Mouse (Mus musculus): Measurements from ENCODE around the gene Lysmd3.
A peak's percentile ranks its signal among the peaks of the same experiment; 100 is the strongest.

The Lysmd3 gene

DNA sequence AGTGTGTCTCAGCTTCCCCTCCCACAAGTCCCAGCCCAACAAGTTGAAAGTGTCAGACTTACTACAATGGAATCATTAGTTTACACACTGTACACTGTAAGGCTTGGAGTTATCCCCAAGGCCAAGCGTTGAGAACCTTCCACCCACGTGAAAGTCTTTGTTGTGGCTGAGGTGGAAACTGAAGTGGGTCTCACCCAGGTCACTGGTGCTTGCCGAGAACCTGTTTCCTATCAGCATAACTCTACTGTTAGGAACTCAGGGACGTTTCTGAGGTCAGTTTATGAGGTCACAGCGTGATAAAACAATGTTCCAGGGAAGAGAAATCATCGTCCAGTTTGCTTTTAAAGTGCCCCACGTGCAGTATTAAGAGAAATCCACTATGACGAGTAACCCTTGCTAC is 17.9 kb downstream of the Lysmd3 start:
- DNase-seq (ENCODE audit: low read depth, low spot score) = no peak

DNA sequence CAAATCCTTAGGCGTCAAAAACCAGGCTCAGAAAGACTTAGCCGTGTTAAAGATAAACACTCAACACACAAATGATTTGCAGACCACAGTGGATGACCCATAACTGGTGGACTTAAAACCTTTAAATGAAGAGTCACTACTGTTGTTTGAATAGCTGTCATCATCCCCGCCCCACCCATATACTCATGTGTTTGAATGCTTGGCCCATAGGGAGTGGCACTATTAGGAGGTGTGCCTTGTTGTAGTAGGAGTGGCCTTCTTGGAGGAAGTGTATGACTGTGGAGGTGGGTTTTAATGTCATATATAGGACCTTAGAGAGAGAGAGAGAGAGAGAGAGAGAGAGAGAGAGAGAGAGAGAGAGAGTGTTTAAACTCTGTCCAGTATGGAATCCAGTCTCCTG is 25.6 kb downstream of the Lysmd3 start:
- DNase-seq (ENCODE audit: low read depth, low spot score) = no peak

DNA sequence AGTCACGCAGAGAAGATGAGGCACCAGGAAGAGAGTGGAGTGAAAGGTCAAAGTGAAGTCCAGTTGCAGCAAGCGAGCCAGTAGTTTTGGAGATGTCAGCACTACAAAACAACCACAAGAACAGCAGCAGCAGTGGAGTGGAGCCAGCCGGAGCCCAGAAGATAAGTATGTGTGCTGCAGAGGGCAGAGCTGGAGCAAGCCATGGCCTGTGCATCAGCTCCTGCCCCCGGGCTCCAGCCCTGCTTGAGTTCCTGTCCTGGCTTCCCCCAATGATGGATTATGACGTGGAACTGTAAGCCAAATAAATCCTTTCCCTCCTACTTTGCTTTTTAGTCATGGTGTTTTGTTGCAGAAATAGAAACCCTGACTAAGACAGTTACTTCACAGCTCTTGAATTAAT is 26.8 kb downstream of the Lysmd3 start:
- no peak for DNase-seq (ENCODE audit: low read depth, low spot score)

DNA sequence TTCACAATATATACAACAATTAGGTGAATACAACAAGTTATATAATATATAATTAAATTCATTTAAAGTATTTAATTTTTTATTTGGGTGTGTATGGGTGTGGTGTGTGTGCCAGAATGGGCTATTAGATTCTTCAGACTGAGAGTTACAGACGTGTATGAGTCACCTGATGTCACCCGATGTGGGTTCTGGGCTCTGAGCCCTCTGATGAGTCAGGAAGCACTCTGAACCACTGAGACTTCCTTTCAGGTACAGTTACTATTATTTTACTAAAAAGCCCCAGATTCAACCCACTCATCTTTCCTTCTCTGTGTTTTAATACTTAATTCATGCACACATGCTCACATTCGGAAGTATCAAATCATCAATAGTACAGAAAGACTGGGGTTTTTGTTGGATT is 27.4 kb downstream of the Lysmd3 start:
- peak; percentile 40 for DNase-seq (ENCODE audit: low read depth, low spot score)

DNA sequence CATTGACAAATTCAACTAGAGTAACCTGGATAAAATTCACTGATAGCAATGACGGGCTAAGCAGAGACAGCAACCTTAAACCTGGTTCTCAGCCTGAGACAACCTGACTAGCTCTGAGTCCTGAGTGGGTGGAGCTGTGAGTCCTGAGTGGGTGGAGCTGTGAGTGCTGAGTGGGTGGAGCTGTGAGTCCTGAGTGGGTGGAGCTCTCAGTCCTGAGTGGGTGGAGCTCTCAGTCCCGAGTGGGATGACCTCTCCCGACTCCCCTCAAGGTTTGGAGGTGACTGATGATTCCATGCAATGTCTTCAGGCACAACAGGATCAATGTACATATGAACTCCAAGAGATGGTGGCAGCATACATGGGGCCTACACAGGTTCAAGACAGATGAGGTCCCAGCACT is 32.1 kb downstream of the Lysmd3 start:
- DNase-seq (ENCODE audit: low read depth, low spot score) = no peak

DNA sequence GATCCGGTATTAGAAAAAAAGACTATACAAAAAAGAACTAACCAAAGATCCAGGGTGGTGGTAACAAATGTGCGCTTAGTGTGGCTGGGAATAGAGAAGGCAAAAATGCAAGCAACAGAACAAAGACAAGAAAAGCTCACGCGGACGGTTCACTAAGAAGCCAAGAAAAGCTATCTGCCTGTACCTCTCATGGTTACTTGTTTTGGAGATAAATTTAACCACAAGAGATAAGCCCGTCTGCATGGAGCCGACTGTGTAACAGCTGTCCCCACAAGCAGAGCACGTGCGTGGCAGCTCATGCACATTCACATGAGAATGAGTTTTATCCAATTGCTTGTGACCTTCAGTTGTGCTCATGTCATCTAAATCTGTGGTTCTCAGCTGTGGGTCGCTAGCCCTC is 33.0 kb downstream of the Lysmd3 start:
- peak; percentile 9 for DNase-seq (ENCODE audit: low read depth, low spot score)

DNA sequence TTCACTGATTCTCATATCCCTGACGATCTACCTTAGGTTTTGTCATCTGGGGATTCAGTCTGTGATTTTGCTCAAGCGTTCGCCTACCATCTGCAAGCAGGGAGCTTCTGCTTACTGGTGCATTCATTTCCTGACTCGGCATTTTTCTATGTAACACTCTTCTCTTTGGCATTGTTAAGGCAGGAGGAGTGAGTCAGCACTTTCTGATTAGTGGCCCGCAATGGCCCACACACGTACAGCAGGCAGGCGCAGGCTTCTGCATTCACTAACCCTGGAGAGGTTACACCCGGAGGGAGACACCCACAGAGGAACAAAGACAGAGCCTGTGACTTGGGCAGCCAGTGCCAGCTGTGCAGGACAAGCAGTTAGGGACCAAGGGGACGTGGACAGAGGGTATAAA is 34.1 kb downstream of the Lysmd3 start:
- no peak for DNase-seq (ENCODE audit: low read depth, low spot score)

DNA sequence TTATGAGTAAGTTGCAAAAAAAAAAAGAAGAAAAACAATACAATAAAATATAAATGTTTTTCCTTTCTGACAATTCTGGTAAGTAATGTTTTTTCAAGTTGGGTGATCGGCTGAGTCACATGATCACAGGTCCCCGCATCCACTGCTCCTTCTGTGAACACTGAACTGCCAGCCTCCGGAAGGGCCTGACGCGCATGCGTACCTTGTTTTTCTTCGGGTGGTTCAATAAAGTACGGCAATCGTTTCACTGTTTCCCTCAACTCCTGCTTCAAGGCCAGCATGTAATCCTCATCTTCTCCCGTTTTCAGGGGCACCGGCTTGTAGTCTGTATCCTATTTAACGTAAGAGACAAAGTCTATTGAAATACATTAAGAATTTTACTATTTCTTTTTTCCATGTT is 37.0 kb downstream of the Lysmd3 start:
- no peak for DNase-seq (ENCODE audit: low read depth, low spot score)

DNA sequence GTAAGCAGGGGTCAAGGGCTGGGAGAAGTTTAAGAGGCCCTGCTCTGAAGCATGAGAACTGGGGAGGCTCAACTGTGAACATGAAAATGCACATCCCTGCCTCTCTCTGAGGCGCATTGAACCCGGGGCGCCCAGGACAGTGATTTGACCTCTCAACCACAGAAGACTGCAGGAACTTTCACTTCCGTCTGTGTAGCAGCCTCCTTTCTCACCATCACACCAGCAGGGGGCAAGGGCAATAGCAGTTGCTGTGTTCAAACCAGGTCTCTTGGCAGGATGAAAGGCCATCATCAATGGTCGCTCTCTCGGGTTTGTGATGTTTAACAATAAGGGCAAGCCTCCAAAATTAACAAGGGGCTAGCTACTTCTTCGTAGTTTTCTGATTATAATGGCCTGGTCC is 45.7 kb downstream of the Lysmd3 start:
- DNase-seq (ENCODE audit: low read depth, low spot score) = no peak

DNA sequence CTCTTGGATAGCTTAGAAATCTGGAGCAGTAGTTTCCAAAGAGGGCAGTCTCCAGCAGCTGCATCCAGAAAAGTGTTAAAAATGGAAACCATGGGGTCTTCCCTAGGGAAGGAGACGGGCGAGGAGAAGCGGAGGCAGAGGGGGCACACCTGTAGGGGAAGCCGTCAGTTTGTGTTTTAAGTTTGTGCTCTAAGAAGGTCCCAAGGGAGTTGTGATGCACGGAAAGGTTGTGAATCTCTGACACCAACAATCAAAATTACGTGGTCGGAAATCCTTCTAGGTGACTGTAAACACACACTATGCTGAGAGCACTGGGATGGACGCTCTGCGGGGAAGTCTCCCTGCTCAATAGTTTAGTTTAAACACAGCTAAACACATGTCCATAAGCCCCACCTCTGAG is 46.2 kb downstream of the Lysmd3 start:
- no peak for DNase-seq (ENCODE audit: low read depth, low spot score)

DNA sequence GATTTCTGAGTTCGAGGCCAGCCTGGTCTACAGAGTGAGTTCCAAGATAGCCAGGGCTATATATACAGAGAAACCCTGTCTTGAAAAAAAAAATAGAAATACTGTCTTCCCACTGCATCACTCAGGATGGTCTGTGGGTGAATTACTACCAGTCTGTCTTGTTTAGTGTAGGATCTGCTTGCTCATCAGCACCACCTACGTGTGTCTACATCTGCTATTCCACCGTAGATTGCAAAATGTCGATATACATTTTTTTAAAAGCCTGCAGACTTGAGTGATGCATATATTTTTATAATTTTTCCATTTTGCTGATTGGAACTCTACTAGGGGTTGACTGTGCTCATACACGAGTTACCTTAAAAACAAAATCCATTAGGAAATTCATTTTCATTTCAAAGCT is 48.8 kb downstream of the Lysmd3 start:
- no peak for DNase-seq (ENCODE audit: low read depth, low spot score)

DNA sequence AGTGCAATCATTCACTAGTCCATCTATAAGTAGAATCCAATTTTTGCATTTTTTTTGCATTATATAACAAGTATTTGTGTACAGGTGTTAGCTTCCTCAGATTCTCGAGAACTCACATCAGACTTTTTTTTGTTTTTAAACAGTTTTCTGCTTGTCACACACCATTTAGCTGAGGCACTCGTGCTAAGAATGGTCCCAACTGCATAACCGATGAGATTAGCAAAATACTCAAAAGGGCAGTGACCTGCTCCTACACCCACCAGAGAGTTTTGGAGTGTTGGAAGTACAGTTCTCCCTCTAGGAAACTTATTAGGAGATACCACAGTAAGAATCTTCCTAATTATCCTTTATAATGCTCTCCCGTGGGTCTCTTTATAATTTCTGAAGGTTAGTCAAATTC is 52.3 kb downstream of the Lysmd3 start:
- DNase-seq (ENCODE audit: low read depth, low spot score) = no peak

DNA sequence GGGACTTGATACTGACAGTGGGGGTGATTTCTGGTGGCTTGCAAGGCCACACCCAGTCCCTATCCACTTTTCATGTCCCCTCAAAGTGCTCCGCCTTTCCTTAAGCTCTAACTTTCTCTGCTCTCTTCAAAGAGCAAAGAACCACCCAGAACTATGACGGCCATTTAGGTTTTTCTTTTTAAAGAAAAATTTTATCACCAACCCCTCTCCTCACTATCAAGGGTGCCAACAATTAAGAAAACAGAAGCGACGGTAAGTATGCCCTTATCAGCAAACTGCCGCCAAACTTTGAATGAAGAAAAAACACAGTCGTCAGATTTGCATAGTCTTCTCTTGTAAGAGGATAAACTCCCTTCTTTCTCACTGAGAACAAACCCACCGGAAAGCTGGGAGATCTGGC is 52.8 kb downstream of the Lysmd3 start:
- no peak for DNase-seq (ENCODE audit: low read depth, low spot score)

DNA sequence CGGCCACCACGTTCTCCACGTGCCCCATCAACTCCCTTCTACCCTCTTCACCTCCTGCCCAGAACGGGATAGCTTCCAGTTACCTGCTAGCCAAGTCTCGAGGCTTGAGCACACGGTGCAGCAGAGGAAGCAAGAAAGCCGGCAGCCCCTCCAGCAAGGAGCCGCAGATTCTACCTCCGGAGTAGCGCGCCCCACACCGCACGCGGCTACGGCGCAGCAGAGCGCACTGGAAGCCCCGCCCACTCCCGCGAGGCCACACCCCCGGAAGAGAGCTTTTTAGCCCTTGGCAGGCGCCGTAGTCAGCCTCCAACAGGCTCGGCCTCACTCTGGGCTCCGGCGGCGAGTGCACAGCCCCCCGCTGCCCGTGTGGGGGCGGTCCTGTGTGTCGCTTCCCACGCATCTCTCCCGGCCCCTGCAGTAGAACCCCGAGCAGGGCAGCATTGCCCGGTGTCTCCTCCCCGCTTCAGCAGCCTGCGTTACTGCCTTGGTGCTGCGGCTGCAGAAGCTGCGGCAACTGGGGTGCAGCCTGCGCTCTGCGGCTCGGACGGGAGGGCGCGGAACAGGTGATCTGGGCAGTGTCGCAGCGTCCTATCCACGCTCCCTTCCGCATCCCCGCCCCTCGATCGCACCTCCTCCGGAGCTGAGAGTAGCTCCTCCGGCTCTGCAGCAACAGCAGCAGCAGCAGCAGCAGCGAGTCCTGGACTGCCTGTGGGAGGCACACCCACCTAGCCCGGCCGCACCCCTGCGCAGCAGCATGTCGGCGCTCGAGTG is 53.5 kb downstream of the Lysmd3 start, which contains the start of the genes Polr3g and Mblac2:
Polr3g (minus strand) TSS at position 239 of the 771 bp plus-strand sequence.
Mblac2 (plus strand) TSS at position 567 of the 771 bp plus-strand sequence.
- peak; percentile 97 for DNase-seq (ENCODE audit: low read depth, low spot score)

DNA sequence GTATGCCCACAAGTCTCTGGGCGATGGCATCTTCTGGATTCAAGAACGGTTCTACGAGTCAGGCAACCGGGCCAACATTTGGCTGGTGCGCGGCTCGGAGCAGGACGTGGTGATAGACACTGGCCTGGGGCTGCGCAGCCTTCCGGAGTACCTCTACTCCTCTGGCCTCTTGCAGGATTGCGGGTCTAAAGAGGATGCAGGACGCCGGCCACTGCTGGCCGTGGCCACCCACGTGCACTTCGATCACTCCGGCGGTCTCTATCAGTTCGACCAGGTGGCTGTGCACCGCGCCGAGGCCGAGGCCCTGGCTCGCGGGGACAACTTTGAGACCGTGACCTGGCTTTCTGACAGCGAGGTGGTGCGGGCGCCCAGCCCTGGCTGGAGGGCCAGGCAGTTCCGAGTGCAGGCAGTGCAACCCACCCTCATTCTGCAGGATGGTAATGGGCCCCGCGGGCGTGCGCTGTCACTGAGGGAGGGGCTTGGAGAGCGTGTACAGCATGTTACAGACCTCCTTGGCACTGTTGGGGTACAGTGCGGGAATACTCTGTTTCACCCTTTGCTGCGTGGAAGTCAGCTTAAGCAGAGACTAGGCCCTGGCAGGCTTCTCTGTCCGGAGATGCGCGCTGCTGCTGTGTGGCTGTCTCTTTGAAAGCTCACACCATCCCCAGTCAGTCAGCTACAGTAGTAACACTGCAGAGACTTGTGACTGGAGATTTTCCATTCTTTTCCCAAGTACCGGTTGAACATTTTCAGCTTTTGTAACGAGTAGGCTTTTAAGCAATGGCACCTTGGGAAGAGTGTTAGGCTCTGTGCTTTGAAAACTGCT is 54.3 kb downstream of the Lysmd3 start:
- DNase-seq (ENCODE audit: low read depth, low spot score) = no peak

DNA sequence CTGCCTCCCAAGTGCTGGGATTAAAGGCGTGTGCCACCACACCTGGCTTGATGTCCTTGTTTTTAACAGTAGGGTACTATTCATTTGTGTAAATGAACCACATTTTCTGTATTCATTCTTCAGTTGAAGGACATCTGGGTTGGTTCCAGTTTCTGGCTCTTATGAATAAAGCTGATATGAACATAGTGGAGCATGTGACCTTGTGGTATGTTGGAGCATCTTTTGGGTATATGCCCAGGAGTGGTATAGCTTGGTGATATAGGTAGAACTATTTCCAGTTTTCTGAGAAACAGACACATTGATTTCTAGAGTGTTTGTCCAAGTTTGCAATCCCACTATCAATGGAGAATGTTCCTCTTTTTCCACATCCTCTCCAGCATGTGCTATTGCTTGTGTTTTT is 56.4 kb downstream of the Lysmd3 start:
- DNase-seq (ENCODE audit: low read depth, low spot score) = no peak
